Comparison of ENCODE assay signal across 14 mouse cellular contexts in genomic region chr7:90062874-90063273, GRCm38 (mm10).
DNase-seq lines count a peak whose midpoint lies in the region; ATAC-seq and TF ChIP-seq lines count a peak whose summit lies in the region.
"Had no signal": no experiment of that assay in that cellular context is flagged by ENCODE, and none has a peak within 500 bp of the region (broad histone marks: within the 10 kb centered on the region; RNA-seq: fewer than 3 reads in every experiment).

No protein-coding gene starts in this region.

- no peaks in the 10 kb centered on the region for H3K9me3 ChIP-seq in lung, embryonic 14.5 days (ENCODE audit: low read depth, low read length)
- H3K9me3 ChIP-seq in liver, embryonic 16.5 days (replicated peaks; ENCODE audit: control insufficient read depth, low read length): no peaks in the 10 kb centered on the region
- H3K9me3 ChIP-seq in forebrain, embryonic 15.5 days: no peaks in the 10 kb centered on the region
- H3K9me3 ChIP-seq: neural tube, embryonic 13.5 days had no signal

- H3K4me2 ChIP-seq in lung, embryonic 14.5 days: no peak overlapping the region
- H3K4me2 ChIP-seq in liver, embryonic 16.5 days (ENCODE audit: low read depth, low read length): peak overlapping the region; percentile 73
- H3K4me2 ChIP-seq in forebrain, embryonic 15.5 days (replicated peaks): no peak overlapping the region
- H3K4me2 ChIP-seq: hindbrain, embryonic 14.5 days; neural tube, embryonic 13.5 days had no signal

- DNase-seq in lung, embryonic 14.5 days: no peak
- DNase-seq in lung, adult 18-20 months: no peak
- peak; percentile 39 for DNase-seq in MEL-GATA-1-ER (ENCODE audit: extremely low read depth, low read depth)
- DNase-seq in ovary, postnatal 36 days (ENCODE audit: low spot score): no peak
- DNase-seq: adrenal gland, postnatal 36 days; cerebellum, adult 2 months; layer of hippocampus, adult 9-11 months; thymus, adult 18-20 months had no signal

- ATAC-seq in lung, embryonic 14.5 days (ENCODE audit: insufficient read depth): peak; percentile 33; the same call in 1 of the 2 replicates
- ATAC-seq in erythroblast, adult 5-6 weeks (replicated peaks; ENCODE audit: low FRiP score, poor library complexity, severe bottlenecking): peak; percentile 58
- peak; percentile 83 for ATAC-seq in liver, embryonic 16.5 days (ENCODE audit: low read depth)
- no peak for ATAC-seq in forebrain, embryonic 15.5 days (replicated peaks)
- ATAC-seq: activated CD4-positive, CD25-positive, alpha-beta regulatory T cell, adult 4 months had no signal

- WGBS in lung, embryonic 14.5 days: 80% methylated on average over 9 of the region's 9 CpGs
- 24% methylated on average over 9 of the region's 9 CpGs for WGBS in liver, embryonic 16.5 days (ENCODE audit: insufficient replicate concordance)
- WGBS in forebrain, embryonic 15.5 days: 88% methylated on average over 9 of the region's 9 CpGs

- H3K4me1 ChIP-seq in lung, embryonic 14.5 days (ENCODE audit: insufficient read depth): peaks cover 24% of the 10 kb centered on the region
- H3K4me1 ChIP-seq in liver, embryonic 16.5 days (ENCODE audit: control insufficient read depth, low read depth, low read length): peaks cover 93% of the 10 kb centered on the region
- H3K4me1 ChIP-seq in forebrain, embryonic 15.5 days: no peaks in the 10 kb centered on the region
- H3K4me1 ChIP-seq: neural tube, embryonic 13.5 days had no signal

- no peak overlapping the region for H3K4me3 ChIP-seq in lung, embryonic 14.5 days (ENCODE audit: low read depth, low read length)
- H3K4me3 ChIP-seq in liver, embryonic 16.5 days (ENCODE audit: low read depth, low read length): peak overlapping the region; percentile 40
- no peak overlapping the region for H3K4me3 ChIP-seq in forebrain, embryonic 15.5 days
- H3K4me3 ChIP-seq: neural tube, embryonic 13.5 days had no signal

- no peak for TF ChIP-seq CTCF in lung, embryonic 14.5 days (IDR thresholded peaks at IDR 0.05; ENCODE audit: low read depth)

- no peaks in the 10 kb centered on the region for H3K27me3 ChIP-seq in lung, embryonic 14.5 days (ENCODE audit: insufficient read depth, low read length)
- H3K27me3 ChIP-seq in liver, embryonic 16.5 days (ENCODE audit: control insufficient read depth, insufficient read depth, low read depth, low read length): no peaks in the 10 kb centered on the region
- no peaks in the 10 kb centered on the region for H3K27me3 ChIP-seq in forebrain, embryonic 15.5 days
- H3K27me3 ChIP-seq: neural tube, embryonic 13.5 days had no signal

- H3K9ac ChIP-seq in lung, embryonic 14.5 days: no peak overlapping the region
- H3K9ac ChIP-seq in liver, embryonic 16.5 days (ENCODE audit: low read depth, low read length): peak overlapping the region; percentile 63
- no peak overlapping the region for H3K9ac ChIP-seq in forebrain, embryonic 15.5 days (replicated peaks)
- H3K9ac ChIP-seq: hindbrain, embryonic 14.5 days; neural tube, embryonic 13.5 days had no signal

- no peaks in the 10 kb centered on the region for H3K36me3 ChIP-seq in lung, embryonic 14.5 days (ENCODE audit: insufficient read depth)
- H3K36me3 ChIP-seq in liver, embryonic 16.5 days (ENCODE audit: control insufficient read depth, insufficient read depth): no peaks in the 10 kb centered on the region
- no peaks in the 10 kb centered on the region for H3K36me3 ChIP-seq in forebrain, embryonic 15.5 days
- H3K36me3 ChIP-seq: neural tube, embryonic 13.5 days had no signal

- no peak overlapping the region for H3K27ac ChIP-seq in lung, embryonic 14.5 days (ENCODE audit: low read depth)
- peak overlapping the region; percentile 98 for H3K27ac ChIP-seq in liver, embryonic 16.5 days (ENCODE audit: low read length)
- no peak overlapping the region for H3K27ac ChIP-seq in forebrain, embryonic 15.5 days (replicated peaks)
- H3K27ac ChIP-seq: hindbrain, embryonic 14.5 days; neural tube, embryonic 13.5 days had no signal
